In the genomic region with DNA sequence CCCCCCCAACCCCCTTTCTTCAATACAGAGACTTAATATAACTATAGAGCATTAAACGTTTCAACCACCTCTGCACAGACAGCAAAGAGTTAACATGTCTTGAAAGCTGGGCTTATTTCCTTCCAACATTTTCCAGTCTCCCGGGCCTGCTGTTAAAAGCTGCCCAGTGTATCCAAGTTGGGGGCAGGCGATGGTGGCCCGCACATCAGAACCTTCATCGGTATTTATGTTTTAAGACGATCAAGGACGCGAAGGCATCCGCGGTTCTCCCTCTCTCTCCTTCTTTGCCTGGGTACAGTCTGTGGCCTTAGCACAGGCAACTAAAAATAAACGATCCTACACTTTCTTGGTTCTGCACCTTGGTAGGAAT, we compare ENCODE assay signal across 8 mouse cellular contexts. TPM values are rescaled to one million over a fixed set of nuclear protein-coding genes. Genes with fewer than 3 reads are reported as not detected.
DNase-seq lines count a peak whose midpoint lies in the region; ATAC-seq and TF ChIP-seq lines count a peak whose summit lies in the region.

No protein-coding gene starts in this region.

- H3K36me3 ChIP-seq in kidney, embryonic 14.5 days (ENCODE audit: control insufficient read depth, insufficient read depth, low read length) = peaks cover 37% of the 10 kb centered on the region
- peaks cover 10% of the 10 kb centered on the region for H3K36me3 ChIP-seq in heart, postnatal 0 days (replicated peaks; ENCODE audit: control insufficient read depth, insufficient read depth, low read length)
- peaks cover 20% of the 10 kb centered on the region for H3K36me3 ChIP-seq in midbrain, embryonic 11.5 days (ENCODE audit: control insufficient read depth, insufficient read depth, low read length)

- no peaks in the 10 kb centered on the region for H3K27me3 ChIP-seq in kidney, embryonic 14.5 days (ENCODE audit: control insufficient read depth, insufficient read depth, low read length)
- no peaks in the 10 kb centered on the region for H3K27me3 ChIP-seq in heart, postnatal 0 days (ENCODE audit: control insufficient read depth, insufficient read depth, low read length)
- H3K27me3 ChIP-seq in midbrain, embryonic 11.5 days (ENCODE audit: control insufficient read depth, insufficient read depth, low read length) = no peaks in the 10 kb centered on the region

- peak overlapping the region; percentile 87 for H3K27ac ChIP-seq in kidney, embryonic 14.5 days (ENCODE audit: low read depth, low read length)
- peak overlapping the region; percentile 83 for H3K27ac ChIP-seq in heart, postnatal 0 days (ENCODE audit: low read depth)
- H3K27ac ChIP-seq in midbrain, embryonic 11.5 days (ENCODE audit: low read depth, low read length) = no peak overlapping the region; the same call in 1 of the 2 replicates

- H3K9ac ChIP-seq in kidney, embryonic 14.5 days (ENCODE audit: low read depth, low read length) = peak overlapping the region; percentile 95
- peak overlapping the region; percentile 69 for H3K9ac ChIP-seq in heart, postnatal 0 days (replicated peaks; ENCODE audit: low read depth, low read length)
- peak overlapping the region; percentile 96 for H3K9ac ChIP-seq in midbrain, embryonic 11.5 days (ENCODE audit: low read length)

- H3K9me3 ChIP-seq in kidney, embryonic 14.5 days (ENCODE audit: control insufficient read depth, low read length) = no peaks in the 10 kb centered on the region
- H3K9me3 ChIP-seq in heart, postnatal 0 days (replicated peaks; ENCODE audit: control insufficient read depth, low read length) = no peaks in the 10 kb centered on the region
- no peaks in the 10 kb centered on the region for H3K9me3 ChIP-seq in midbrain, embryonic 11.5 days (ENCODE audit: control insufficient read depth, low read length)

- no peak for TF ChIP-seq EP300 in heart, postnatal 0 days (IDR thresholded peaks at IDR 0.05; ENCODE audit: low read depth)

- peak overlapping the region; percentile 98 for H3K4me3 ChIP-seq in kidney, embryonic 14.5 days (ENCODE audit: low read length)
- H3K4me3 ChIP-seq in heart, postnatal 0 days (ENCODE audit: low read depth, low read length) = peak overlapping the region; percentile 81
- H3K4me3 ChIP-seq in midbrain, embryonic 11.5 days (ENCODE audit: low read depth, low read length) = peak overlapping the region; percentile 84

- peaks cover 33% of the 10 kb centered on the region for H3K4me1 ChIP-seq in kidney, embryonic 14.5 days (ENCODE audit: control insufficient read depth, insufficient read depth, low read length)
- H3K4me1 ChIP-seq in heart, postnatal 0 days (ENCODE audit: control insufficient read depth, insufficient read depth) = peaks cover 35% of the 10 kb centered on the region
- peaks cover 27% of the 10 kb centered on the region for H3K4me1 ChIP-seq in midbrain, embryonic 11.5 days (ENCODE audit: control insufficient read depth, insufficient read depth, low read length)

- ATAC-seq in kidney, embryonic 14.5 days (ENCODE audit: low FRiP score, low TSS enrichment) = no peak
- ATAC-seq in heart, postnatal 0 days (ENCODE audit: insufficient read depth, low read depth) = no peak
- no peak for ATAC-seq in midbrain, embryonic 11.5 days (ENCODE audit: low FRiP score)

- DNase-seq in kidney, adult 9 months = no peak
- peak; percentile 50 for DNase-seq in adipocyte (ENCODE audit: low spot score)
- DNase-seq in heart, postnatal 0 days (ENCODE audit: low spot score) = peak; percentile 44
- peak; percentile 87 for DNase-seq in midbrain, embryonic 11.5 days (ENCODE audit: low spot score, missing footprints)
- DNase-seq in urinary bladder, postnatal 14 days (ENCODE audit: low spot score) = no peak
- DNase-seq in adrenal gland, adult 2 months = no peak
- DNase-seq in gastrocnemius, postnatal 25 days = no peak

- H3K4me2 ChIP-seq in kidney, embryonic 14.5 days (replicated peaks; ENCODE audit: low read depth, low read length) = peak overlapping the region; percentile 82
- H3K4me2 ChIP-seq in heart, postnatal 0 days (ENCODE audit: low read depth, low read length) = peak overlapping the region; percentile 84
- peak overlapping the region; percentile 87 for H3K4me2 ChIP-seq in midbrain, embryonic 11.5 days

- under 1% methylated on average over 11 of the region's 11 CpGs for WGBS in kidney, embryonic 14.5 days
- WGBS in heart, postnatal 0 days = 0% methylated on average over 11 of the region's 11 CpGs
- under 1% methylated on average over 11 of the region's 11 CpGs for WGBS in midbrain, embryonic 11.5 days

- TF ChIP-seq CTCF in heart, postnatal 0 days (IDR thresholded peaks at IDR 0.05; ENCODE audit: low read depth) = no peak

RNA-seq across cellular contexts. Expression of gene Cdk1, which starts 0.9 kb away (rescaled TPM):
- 547 and 584 TPM in 2 replicates for polyA plus RNA-seq in kidney, embryonic 14.5 days (2014; fragmentation: Nextera tagmentation; extraction: Ambion mirVana)
- total RNA-seq in heart, postnatal 0 days (2014; rRNA removed; ENCODE audit: low replicate concordance) = 90.6 and 204 TPM in 2 replicates
- polyA plus RNA-seq in heart, postnatal 0 days (2015; fragmentation: Nextera tagmentation; extraction: Ambion mirVana) = 115 and 122 TPM in 2 replicates
- polyA plus RNA-seq in midbrain, embryonic 11.5 days (2014; fragmentation: Nextera tagmentation; extraction: Ambion mirVana) = 408 and 424 TPM in 2 replicates
- total RNA-seq in adrenal gland, adult 2 months (2021) = 1 to 10 TPM; 4.2 to 6.2 TPM
- 2.0 and 3.6 TPM in 2 replicates for polyA plus RNA-seq in adrenal gland, adult 2 months (2012; rRNA removed)
- total RNA-seq in gastrocnemius, postnatal 25 days (2021) = 1 to 10 TPM; 2.0 to 2.3 TPM

RNA-seq across cellular contexts. Expression of gene Ank3, which starts 46.7 kb away (rescaled TPM):
- 34.8 and 48.9 TPM in 2 replicates for polyA plus RNA-seq in kidney, embryonic 14.5 days (2014; fragmentation: Nextera tagmentation; extraction: Ambion mirVana)
- total RNA-seq in heart, postnatal 0 days (2014; rRNA removed; ENCODE audit: low replicate concordance) = 64.7 and 92.0 TPM in 2 replicates
- 23.4 and 23.8 TPM in 2 replicates for polyA plus RNA-seq in heart, postnatal 0 days (2015; fragmentation: Nextera tagmentation; extraction: Ambion mirVana)
- polyA plus RNA-seq in midbrain, embryonic 11.5 days (2014; fragmentation: Nextera tagmentation; extraction: Ambion mirVana) = 58.8 and 63.9 TPM in 2 replicates
- 10 to 100 TPM; 10.2 to 12.9 TPM for total RNA-seq in adrenal gland, adult 2 months (2021)
- 0.79 and 0.83 TPM in 2 replicates for polyA plus RNA-seq in adrenal gland, adult 2 months (2012; rRNA removed)
- 10 to 100 TPM; 86.6 to 98.7 TPM for total RNA-seq in gastrocnemius, postnatal 25 days (2021)

Comparison
In these comparisons a context has a peak if more than half of its experiments do, and no peak if none do; other contexts are left out.
1. DNase-seq: peak in adipocyte (single experiment), heart, postnatal 0 days (single experiment) and midbrain, embryonic 11.5 days (single experiment); none in kidney, adult 9 months (single experiment), urinary bladder, postnatal 14 days (single experiment), adrenal gland, adult 2 months (single experiment) and gastrocnemius, postnatal 25 days (single experiment).
2. RNA of gene Cdk1, which starts 0.9 kb away (polyA plus RNA-seq): 547 to 584 TPM in kidney, embryonic 14.5 days, 408 to 424 TPM in midbrain, embryonic 11.5 days and 115 to 122 TPM in heart, postnatal 0 days; 2.0 to 3.6 TPM in adrenal gland, adult 2 months; every median in the first group is over 10 times any median in the second.
3. RNA of gene Ank3, which starts 46.7 kb away (polyA plus RNA-seq): 58.8 to 63.9 TPM in midbrain, embryonic 11.5 days, 34.8 to 48.9 TPM in kidney, embryonic 14.5 days and 23.4 to 23.8 TPM in heart, postnatal 0 days; 0.79 to 0.83 TPM in adrenal gland, adult 2 months; every median in the first group is over 10 times any median in the second.
4. Peak in every context shown above with its lines, with median percentiles within 50 percentile points of each other: H3K4me2 ChIP-seq, H3K4me3 ChIP-seq and H3K9ac ChIP-seq.